Mouse (Mus musculus) thymus, adult 2 months (tissue): ENCODE results near the gene Zfp991.
"Not testable (repeated sequence)": the region's sequence is repeated elsewhere in the genome, so short reads cannot be mapped to it uniquely, and the experiment has no call there.

Source experiments
- CTCF ChIP-seq: fragments of 200-500 bp; IDR thresholded peaks from 2 replicates; pipeline ENCODE4 v1.5.1; 2012; ENCODE audit warnings: mild to moderate bottlenecking, control low read depth, low read length, moderate library complexity, borderline replicate concordance; ENCODE audit not compliant: control insufficient read depth, poor library complexity, insufficient read depth; ENCODE audit errors: extremely low read depth
- POLR2A ChIP-seq: fragments of 200-500 bp; IDR thresholded peaks from 2 replicates; pipeline ENCODE4 v1.6.1; 2012; ENCODE audit warnings: mild to moderate bottlenecking, low read length, control low read depth, moderate library complexity; ENCODE audit not compliant: control insufficient read depth, poor library complexity, insufficient read depth; ENCODE audit errors: extremely low read depth

GRCm38 (mm10) chr4:147181969-147182705 is 50.3 kb downstream of the Zfp991 start:
- not testable (repeated sequence) for TF ChIP-seq POLR2A, CTCF
